Mouse (Mus musculus): Measurements from ENCODE around the gene 1810055G02Rik. TPM values are rescaled to one million over a fixed set of nuclear protein-coding genes. Genes with fewer than 3 reads are reported as not detected.

Gene 1810055G02Rik
- polyA plus RNA-seq, 1 experiment from 2014 or later = 38.6 TPM

DNA sequence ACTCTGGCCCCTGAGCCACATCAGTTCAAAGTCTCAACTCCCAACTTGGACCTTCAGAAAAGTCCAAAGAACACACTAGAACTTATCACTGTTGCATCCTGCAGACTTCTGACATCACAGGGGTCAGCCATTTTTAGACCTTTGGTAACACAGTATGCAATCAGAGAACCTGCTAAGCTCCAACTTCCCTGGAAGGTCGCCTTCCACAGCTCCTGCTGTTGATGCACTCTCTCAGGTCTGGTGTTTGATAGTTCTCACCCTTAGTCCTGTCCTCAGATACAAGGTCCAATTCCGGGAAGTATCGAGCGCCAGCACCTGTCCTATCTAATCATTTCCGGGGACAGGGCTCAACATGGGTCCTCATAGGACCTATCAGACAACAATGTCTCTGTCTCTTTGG lies 16.8 kb upstream of the 1810055G02Rik start:
- no peak for ATAC-seq (ENCODE audit: low FRiP score, low TSS enrichment)
- Histone ChIP-seq H3K9me3 (ENCODE audit: control insufficient read depth, low read length) (no peaks in the 10 kb centered on the region), H3K4me3 (ENCODE audit: low read length) (no peak overlapping the region), H3K36me3 (ENCODE audit: control insufficient read depth, insufficient read depth, low read length) (no peaks in the 10 kb centered on the region), H3K4me2 (replicated peaks; ENCODE audit: low read depth, low read length) (no peak overlapping the region), H3K27ac (ENCODE audit: low read depth, low read length) (no peak overlapping the region), H3K9ac (ENCODE audit: low read depth, low read length) (no peak overlapping the region), H3K27me3 (ENCODE audit: control insufficient read depth, insufficient read depth, low read length) (no peaks in the 10 kb centered on the region), H3K4me1 (ENCODE audit: control insufficient read depth, insufficient read depth, low read length) (peaks cover 14% of the 10 kb centered on the region; the same call in 1 of the 2 replicates)
- 86% methylated on average over 5 of the region's 5 CpGs for WGBS

DNA sequence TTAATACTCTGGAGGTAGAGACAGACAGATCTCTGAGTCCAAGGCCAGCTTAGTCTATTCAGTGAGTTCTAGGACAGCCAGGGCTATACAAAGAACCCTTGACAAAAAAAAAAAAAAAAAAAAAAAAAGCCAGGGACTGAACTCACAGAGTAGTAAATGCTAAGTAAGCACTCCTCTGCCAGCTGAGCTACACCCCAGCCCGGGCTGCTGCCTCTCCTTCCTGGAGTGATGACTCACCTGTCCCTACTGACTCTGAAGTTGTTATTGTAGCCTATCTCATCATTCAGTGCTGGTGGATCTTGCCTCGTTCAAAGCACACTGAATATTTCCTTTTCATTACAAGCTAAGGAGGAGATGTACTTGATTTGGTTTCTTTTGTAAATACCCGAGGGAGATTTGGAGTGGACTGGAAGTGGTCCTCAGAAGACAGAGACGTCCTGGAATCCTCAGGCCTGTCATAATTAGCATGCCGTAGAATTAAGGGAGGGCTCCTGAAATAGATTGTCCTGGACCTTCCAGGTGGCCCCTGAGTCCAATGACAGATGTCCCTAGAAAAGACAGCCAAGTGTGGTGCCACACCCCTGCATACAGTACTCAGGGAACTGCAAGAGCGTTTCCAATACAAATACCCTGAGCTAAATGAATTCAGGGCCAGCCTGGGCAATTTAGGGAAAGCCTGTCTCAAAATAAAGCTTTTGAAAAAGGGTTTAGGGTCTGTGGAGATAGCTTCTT lies 15.5 kb upstream of the 1810055G02Rik start:
- Histone ChIP-seq H3K27ac (ENCODE audit: low read depth, low read length) (no peak overlapping the region), H3K9ac (ENCODE audit: low read depth, low read length) (no peak overlapping the region), H3K4me1 (ENCODE audit: control insufficient read depth, insufficient read depth, low read length) (peaks cover 6% of the 10 kb centered on the region; the same call in 1 of the 2 replicates), H3K4me2 (replicated peaks; ENCODE audit: low read depth, low read length) (no peak overlapping the region), H3K36me3 (ENCODE audit: control insufficient read depth, insufficient read depth, low read length) (no peaks in the 10 kb centered on the region), H3K9me3 (ENCODE audit: control insufficient read depth, low read length) (no peaks in the 10 kb centered on the region), H3K27me3 (ENCODE audit: control insufficient read depth, insufficient read depth, low read length) (no peaks in the 10 kb centered on the region), H3K4me3 (ENCODE audit: low read length) (no peak overlapping the region)
- 59% methylated on average over 6 of the region's 6 CpGs for WGBS
- no peak for ATAC-seq (ENCODE audit: low FRiP score, low TSS enrichment)

DNA sequence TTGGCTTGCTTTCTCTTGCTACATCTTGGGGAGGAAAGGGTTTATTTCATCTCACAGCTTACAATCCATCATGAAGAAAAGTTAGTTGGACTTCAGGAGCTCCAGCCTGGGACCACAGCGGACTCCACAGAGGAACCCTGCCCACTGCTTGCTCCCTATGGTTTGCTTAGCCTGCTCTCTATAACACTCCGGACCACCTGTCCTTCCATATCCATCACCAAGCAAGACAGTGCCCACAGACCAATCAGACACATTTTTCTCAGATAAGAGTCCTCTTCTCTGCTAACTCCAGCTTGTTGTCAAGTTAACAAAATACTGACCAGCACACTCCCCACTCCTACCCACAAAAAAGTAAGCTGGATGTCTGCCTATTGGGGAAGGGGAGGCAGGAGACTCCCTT lies 13.6 kb upstream of the 1810055G02Rik start:
- Histone ChIP-seq H3K36me3 (ENCODE audit: control insufficient read depth, insufficient read depth, low read length) (no peaks in the 10 kb centered on the region), H3K4me3 (ENCODE audit: low read length) (no peak overlapping the region), H3K27ac (ENCODE audit: low read depth, low read length) (no peak overlapping the region), H3K9me3 (ENCODE audit: control insufficient read depth, low read length) (no peaks in the 10 kb centered on the region), H3K9ac (ENCODE audit: low read depth, low read length) (no peak overlapping the region), H3K27me3 (ENCODE audit: control insufficient read depth, insufficient read depth, low read length) (no peaks in the 10 kb centered on the region), H3K4me1 (ENCODE audit: control insufficient read depth, insufficient read depth, low read length) (no peaks in the 10 kb centered on the region), H3K4me2 (replicated peaks; ENCODE audit: low read depth, low read length) (no peak overlapping the region)
- no peak for ATAC-seq (ENCODE audit: low FRiP score, low TSS enrichment)
- 78% methylated on average over 2 of the region's 2 CpGs for WGBS

DNA sequence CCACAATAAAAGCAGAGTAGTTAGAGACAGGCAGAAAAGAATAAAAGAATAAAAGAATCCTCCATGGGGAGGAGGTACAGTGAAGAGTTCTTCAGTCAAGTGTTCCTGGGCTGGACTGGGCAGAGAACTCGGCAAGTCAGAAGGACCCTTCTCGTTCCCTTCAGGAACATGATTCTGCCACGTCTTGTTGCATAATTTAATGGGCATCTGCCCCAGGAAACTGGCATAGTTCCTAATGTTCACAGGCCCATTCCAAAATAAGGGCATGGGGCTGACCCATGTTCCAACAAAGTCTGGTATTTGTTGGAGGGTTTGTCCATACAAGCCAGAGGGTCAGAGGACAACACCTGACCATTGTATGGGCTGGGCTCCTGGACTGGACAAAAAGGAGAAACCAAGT lies 13.1 kb upstream of the 1810055G02Rik start:
- WGBS = 89% methylated on average over 3 of the region's 3 CpGs
- H3K9me3 ChIP-seq (ENCODE audit: control insufficient read depth, low read length) = no peaks in the 10 kb centered on the region

DNA sequence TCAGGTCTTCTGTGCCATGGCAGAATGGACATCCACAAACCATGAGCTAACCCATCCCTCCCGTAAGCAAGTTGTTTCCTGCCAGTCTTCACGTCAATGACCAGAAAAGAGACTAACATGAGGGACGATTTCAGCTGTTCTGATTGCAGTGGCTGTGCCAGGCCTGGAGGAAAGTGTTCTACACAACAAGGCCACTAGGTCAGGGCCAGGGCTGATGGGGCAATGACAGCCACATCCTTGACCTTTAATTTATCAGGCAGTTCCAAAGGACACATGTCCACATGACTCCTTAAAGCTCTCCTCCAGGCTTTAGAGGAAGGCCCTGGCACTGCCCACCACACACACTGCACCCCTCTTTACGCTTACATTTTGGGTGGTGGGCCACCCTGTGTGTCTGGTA lies 12.6 kb upstream of the 1810055G02Rik start:
- no peak for ATAC-seq (ENCODE audit: low FRiP score, low TSS enrichment)
- no peak overlapping the region for H3K9ac ChIP-seq (ENCODE audit: low read depth, low read length)
- H3K4me2 ChIP-seq (replicated peaks; ENCODE audit: low read depth, low read length) = no peak overlapping the region
- H3K27me3 ChIP-seq (ENCODE audit: control insufficient read depth, insufficient read depth, low read length) = no peaks in the 10 kb centered on the region
- no peak overlapping the region for H3K4me3 ChIP-seq (ENCODE audit: low read length)
- 81% methylated on average over 4 of the region's 4 CpGs for WGBS
- H3K27ac ChIP-seq (ENCODE audit: low read depth, low read length) = no peak overlapping the region
- no peaks in the 10 kb centered on the region for H3K9me3 ChIP-seq (ENCODE audit: control insufficient read depth, low read length)
- H3K4me1 ChIP-seq (ENCODE audit: control insufficient read depth, insufficient read depth, low read length) = no peaks in the 10 kb centered on the region
- H3K36me3 ChIP-seq (ENCODE audit: control insufficient read depth, insufficient read depth, low read length) = no peaks in the 10 kb centered on the region

More for the DNA sequence above, 13.1 kb upstream of the 1810055G02Rik start:
- Histone ChIP-seq H3K27me3 (ENCODE audit: control insufficient read depth, insufficient read depth, low read length) (no peaks in the 10 kb centered on the region), H3K27ac (ENCODE audit: low read depth, low read length) (no peak overlapping the region), H3K4me2 (replicated peaks; ENCODE audit: low read depth, low read length) (no peak overlapping the region), H3K36me3 (ENCODE audit: control insufficient read depth, insufficient read depth, low read length) (no peaks in the 10 kb centered on the region), H3K4me3 (ENCODE audit: low read length) (no peak overlapping the region), H3K9ac (ENCODE audit: low read depth, low read length) (no peak overlapping the region), H3K4me1 (ENCODE audit: control insufficient read depth, insufficient read depth, low read length) (no peaks in the 10 kb centered on the region)
- no peak for ATAC-seq (ENCODE audit: low FRiP score, low TSS enrichment)

DNA sequence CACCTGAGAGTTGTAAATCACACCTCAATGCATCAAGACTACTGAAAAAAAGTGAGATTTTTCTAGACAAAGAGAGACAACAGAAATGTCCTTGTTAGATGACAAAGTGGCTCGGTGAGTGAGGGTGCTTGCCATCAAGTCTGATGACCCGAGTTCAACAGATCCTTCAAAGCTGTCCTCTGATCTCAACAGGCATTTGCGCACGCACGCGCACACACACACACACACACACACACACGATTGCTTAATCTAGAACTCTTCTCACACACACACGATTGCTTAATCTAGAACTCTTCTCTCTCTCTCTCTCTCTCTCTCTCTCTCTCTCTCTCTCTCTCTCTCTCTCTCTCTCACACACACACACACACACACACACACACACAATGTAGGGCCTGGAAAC lies 12.1 kb upstream of the 1810055G02Rik start:
- 90% methylated on average over 8 of the region's 8 CpGs for WGBS
- H3K36me3 ChIP-seq (ENCODE audit: control insufficient read depth, insufficient read depth, low read length) = no peaks in the 10 kb centered on the region
- H3K27ac ChIP-seq (ENCODE audit: low read depth, low read length) = no peak overlapping the region
- H3K9ac ChIP-seq (ENCODE audit: low read depth, low read length) = no peak overlapping the region
- H3K4me1 ChIP-seq (ENCODE audit: control insufficient read depth, insufficient read depth, low read length) = no peaks in the 10 kb centered on the region
- H3K4me2 ChIP-seq (replicated peaks; ENCODE audit: low read depth, low read length) = no peak overlapping the region
- no peak for ATAC-seq (ENCODE audit: low FRiP score, low TSS enrichment)
- no peak overlapping the region for H3K4me3 ChIP-seq (ENCODE audit: low read length)
- H3K9me3 ChIP-seq (ENCODE audit: control insufficient read depth, low read length) = no peaks in the 10 kb centered on the region
- no peaks in the 10 kb centered on the region for H3K27me3 ChIP-seq (ENCODE audit: control insufficient read depth, insufficient read depth, low read length)

DNA sequence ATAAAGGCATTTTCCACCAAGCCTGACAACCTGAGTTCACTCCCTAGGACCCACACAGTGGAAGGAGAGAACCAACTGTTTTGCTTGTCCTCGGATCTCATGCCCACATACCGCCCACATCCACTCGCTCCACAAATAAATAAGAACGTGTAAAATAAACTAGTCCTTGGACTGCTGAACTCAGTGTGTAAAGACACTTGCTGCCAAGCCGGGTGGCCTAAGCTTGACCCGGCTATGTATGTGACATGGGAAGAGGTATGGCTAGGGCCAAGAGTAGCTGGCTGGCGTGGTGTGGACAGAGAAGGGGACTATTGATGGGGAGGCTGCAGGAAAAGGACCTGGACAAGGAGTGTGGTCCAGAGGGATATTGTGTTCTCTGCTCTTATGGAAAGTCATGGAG lies 10.1 kb upstream of the 1810055G02Rik start:
- Histone ChIP-seq H3K27me3 (ENCODE audit: control insufficient read depth, insufficient read depth, low read length) (no peaks in the 10 kb centered on the region), H3K4me2 (replicated peaks; ENCODE audit: low read depth, low read length) (no peak overlapping the region), H3K4me3 (ENCODE audit: low read length) (no peak overlapping the region), H3K36me3 (ENCODE audit: control insufficient read depth, insufficient read depth, low read length) (no peaks in the 10 kb centered on the region), H3K9ac (ENCODE audit: low read depth, low read length) (no peak overlapping the region), H3K9me3 (ENCODE audit: control insufficient read depth, low read length) (no peaks in the 10 kb centered on the region), H3K27ac (ENCODE audit: low read depth, low read length) (no peak overlapping the region), H3K4me1 (ENCODE audit: control insufficient read depth, insufficient read depth, low read length) (no peaks in the 10 kb centered on the region)
- WGBS = 77% methylated on average over 7 of the region's 7 CpGs
- ATAC-seq (ENCODE audit: low FRiP score, low TSS enrichment) = no peak

DNA sequence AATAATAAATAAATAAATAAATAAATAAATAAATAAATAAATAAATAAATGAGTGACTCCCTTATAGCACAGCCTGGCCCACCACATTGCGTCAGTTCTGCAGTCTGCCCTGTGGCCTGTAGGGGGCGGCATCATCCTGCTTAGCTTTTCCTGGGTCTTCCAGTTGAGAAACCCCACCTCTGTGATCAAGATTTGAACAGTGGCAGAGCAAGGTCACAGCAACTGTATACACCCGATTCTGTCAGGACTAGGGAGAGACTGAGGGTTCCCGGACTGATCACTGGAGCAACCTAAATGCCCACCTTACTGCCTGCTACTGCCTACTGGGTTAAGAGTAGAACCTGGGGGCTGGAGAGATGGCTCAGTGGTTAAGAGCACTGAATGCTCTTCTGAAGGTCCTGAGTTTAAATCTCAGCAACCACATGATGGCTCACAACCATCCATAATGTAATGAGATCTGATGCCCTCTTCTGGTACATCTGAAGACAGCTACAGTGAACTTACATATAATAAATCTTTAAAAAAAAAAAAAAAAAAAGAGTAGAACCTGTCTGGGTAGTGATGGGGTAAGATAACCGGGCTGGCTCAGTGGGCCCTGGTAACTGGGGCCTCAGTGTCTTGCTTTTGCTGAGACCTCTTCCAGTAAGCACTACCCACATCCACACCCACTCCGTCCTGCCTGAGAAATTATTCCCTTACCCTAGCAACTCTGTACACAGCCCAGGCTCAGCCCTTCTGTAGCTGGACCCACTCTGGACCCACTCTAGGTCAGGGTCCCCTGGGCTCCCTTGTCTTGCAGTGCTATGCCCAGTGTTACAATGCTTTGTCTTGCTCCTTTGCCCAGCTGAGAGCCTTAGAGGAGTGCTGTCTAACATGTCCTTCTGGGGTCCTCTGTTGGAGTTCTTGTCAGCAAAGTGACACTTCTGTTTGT lies 8.3 kb upstream of the 1810055G02Rik start:
- no peak overlapping the region for H3K4me2 ChIP-seq (replicated peaks; ENCODE audit: low read depth, low read length)
- no peaks in the 10 kb centered on the region for H3K36me3 ChIP-seq (ENCODE audit: control insufficient read depth, insufficient read depth, low read length)
- no peak overlapping the region for H3K4me3 ChIP-seq (ENCODE audit: low read length)
- no peak overlapping the region for H3K9ac ChIP-seq (ENCODE audit: low read depth, low read length)
- no peak overlapping the region for H3K27ac ChIP-seq (ENCODE audit: low read depth, low read length)
- 36% methylated on average over 6 of the region's 6 CpGs for WGBS
- ATAC-seq (ENCODE audit: low FRiP score, low TSS enrichment) = peak; percentile 76
- H3K27me3 ChIP-seq (ENCODE audit: control insufficient read depth, insufficient read depth, low read length) = no peaks in the 10 kb centered on the region
- H3K4me1 ChIP-seq (ENCODE audit: control insufficient read depth, insufficient read depth, low read length) = no peaks in the 10 kb centered on the region
- no peaks in the 10 kb centered on the region for H3K9me3 ChIP-seq (ENCODE audit: control insufficient read depth, low read length)

DNA sequence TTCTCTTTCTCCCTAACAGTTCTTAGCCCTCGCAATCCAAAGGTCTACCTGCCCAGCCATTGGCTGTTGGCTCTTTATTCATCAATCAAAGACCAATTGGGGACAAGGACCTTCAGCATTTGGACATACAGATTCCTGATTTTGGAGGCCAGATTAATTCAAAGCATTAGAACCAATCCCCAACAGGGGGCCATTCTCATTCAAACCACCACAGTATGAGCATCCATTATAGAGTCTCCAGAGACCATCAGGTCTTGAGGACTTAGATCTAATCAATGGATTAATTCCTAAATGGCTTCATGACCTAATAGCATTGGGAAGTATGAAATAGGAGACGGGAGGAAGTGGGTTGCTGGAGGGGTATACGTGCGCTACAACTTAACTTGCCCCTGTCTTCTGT lies 5.6 kb upstream of the 1810055G02Rik start:
- H3K4me1 ChIP-seq (ENCODE audit: control insufficient read depth, insufficient read depth, low read length) = no peaks in the 10 kb centered on the region
- no peaks in the 10 kb centered on the region for H3K9me3 ChIP-seq (ENCODE audit: control insufficient read depth, low read length)
- H3K27me3 ChIP-seq (ENCODE audit: control insufficient read depth, insufficient read depth, low read length) = no peaks in the 10 kb centered on the region
- H3K9ac ChIP-seq (ENCODE audit: low read depth, low read length) = no peak overlapping the region
- H3K27ac ChIP-seq (ENCODE audit: low read depth, low read length) = no peak overlapping the region
- 88% methylated on average over 4 of the region's 4 CpGs for WGBS
- H3K4me2 ChIP-seq (replicated peaks; ENCODE audit: low read depth, low read length) = no peak overlapping the region
- ATAC-seq (ENCODE audit: low FRiP score, low TSS enrichment) = no peak
- no peaks in the 10 kb centered on the region for H3K36me3 ChIP-seq (ENCODE audit: control insufficient read depth, insufficient read depth, low read length)
- no peak overlapping the region for H3K4me3 ChIP-seq (ENCODE audit: low read length)
